Mouse (Mus musculus) forebrain, embryonic 14.5 days (tissue): ENCODE measurements around the gene Enpp6. TPM values are rescaled to one million over a fixed set of nuclear protein-coding genes. Genes with fewer than 3 reads are reported as not detected.

Source experiments
- ATAC-seq: fragments of 200-750 bp; cut with Nextera tagmentation; 2 replicates; pipeline ENCODE4 v1.8.0; 2017; ENCODE audit warnings: mild to moderate bottlenecking, moderate library complexity
- DNase-seq: peaks from one replicate; pipeline ENCODE4 v3.0.0-alpha.2; 2015; ENCODE audit warnings: low spot score
- H3K27ac ChIP-seq: fragments of 300-500 bp; sonication (generic); 2 replicates; pipeline ENCODE4 v1.5.1; 2014; ENCODE audit warnings: low read depth, mild to moderate bottlenecking, control low read depth, low read length, moderate library complexity
- H3K27me3 ChIP-seq: fragments of 300-500 bp; sonication (generic); replicated peaks from 2 replicates; pipeline ENCODE4 v1.6.1; 2014; ENCODE audit warnings: low read length, control low read depth, mixed read lengths; ENCODE audit not compliant: control insufficient read depth, insufficient read depth
- H3K36me3 ChIP-seq: fragments of 300-500 bp; sonication (generic); 2 replicates; pipeline ENCODE4 v1.6.1; 2014; ENCODE audit warnings: low read length, control low read depth; ENCODE audit not compliant: control insufficient read depth, insufficient read depth
- H3K4me1 ChIP-seq: fragments of 300-500 bp; sonication (generic); 2 replicates; pipeline ENCODE4 v1.6.1; 2014; ENCODE audit warnings: antibody characterized with exemption, low read length, control low read depth; ENCODE audit not compliant: control insufficient read depth, insufficient read depth
- H3K4me2 ChIP-seq: fragments of 300-500 bp; sonication (generic); 2 replicates; pipeline ENCODE4 v1.6.1; 2014; ENCODE audit warnings: mild to moderate bottlenecking, control low read depth, low read length
- H3K4me3 ChIP-seq: fragments of 300-500 bp; sonication (generic); 2 replicates; pipeline ENCODE4 v1.5.1; 2014; ENCODE audit warnings: low read depth, low read length, control low read depth
- H3K9ac ChIP-seq: fragments of 300-500 bp; sonication (generic); 2 replicates; pipeline ENCODE4 v1.6.1; 2014; ENCODE audit warnings: mild to moderate bottlenecking, low read length, control low read depth, moderate library complexity
- H3K9me3 ChIP-seq: fragments of 300-500 bp; sonication (generic); replicated peaks from 2 replicates; pipeline ENCODE4 v1.6.1; 2016; ENCODE audit warnings: low read length, control low read depth, mixed read lengths; ENCODE audit not compliant: control insufficient read depth
- WGBS: fragments of 180-500 bp; shearing (Covaris S2); extraction: QIAGEN DNeasy Blood & Tissue Kit; methylation state at CpG from one replicate; pipeline ENCODE4 v1.1.7; 2014; 5-methylcytosine and 5-hydroxymethylcytosine counted together
- polyA plus RNA-seq: library from polyadenylated mRNA; unstranded; fragments of >200 nt; fragmentation: Nextera tagmentation; extraction: Ambion mirVana; gene quantifications from 2 replicates; pipeline ENCODE4 v1.2.1, GENCODE M21; 2014

Gene Enpp6
- polyA plus RNA-seq, 1 experiment from 2014 or later, result not detected

GRCm38 (mm10) chr8:46984647-46985046 is 2.0 kb upstream of the Enpp6 start:
- Histone ChIP-seq H3K27ac (no peak overlapping the region), H3K4me1 (no peaks in the 10 kb centered on the region), H3K36me3 (no peaks in the 10 kb centered on the region), H3K9ac (no peak overlapping the region), H3K4me3 (no peak overlapping the region), H3K4me2 (no peak overlapping the region), H3K27me3 (no peaks in the 10 kb centered on the region), H3K9me3 (no peaks in the 10 kb centered on the region)
- ATAC-seq (no peak), DNase-seq (no peak)
- 84% methylated on average over 11 of the region's 11 CpGs for WGBS

- no peak overlapping the region for H3K9ac ChIP-seq
- peak; percentile 4 for DNase-seq
Observed at GRCm38 (mm10) chr8:46988366-46988765, 1.7 kb downstream of the Enpp6 start.

GRCm38 (mm10) chr8:46991081-46991480 is 4.4 kb downstream of the Enpp6 start:
- H3K27ac ChIP-seq, result no peak overlapping the region
- H3K27me3 ChIP-seq, result no peaks in the 10 kb centered on the region
- ATAC-seq (no peak), DNase-seq (no peak)
- H3K4me1 ChIP-seq, result no peaks in the 10 kb centered on the region
- 73% methylated on average over 5 of the region's 5 CpGs for WGBS
- H3K4me2 ChIP-seq, result no peak overlapping the region
- no peaks in the 10 kb centered on the region for H3K9me3 ChIP-seq
- no peaks in the 10 kb centered on the region for H3K36me3 ChIP-seq
- H3K4me3 ChIP-seq, result no peak overlapping the region
- H3K9ac ChIP-seq, result no peak overlapping the region

More at GRCm38 (mm10) chr8:46988366-46988765, 1.7 kb downstream of the Enpp6 start:
- H3K4me1 ChIP-seq, result no peaks in the 10 kb centered on the region
- no peak for ATAC-seq
- H3K27me3 ChIP-seq, result no peaks in the 10 kb centered on the region
- H3K27ac ChIP-seq, result no peak overlapping the region
- 36% methylated on average over 6 of the region's 6 CpGs for WGBS
- no peaks in the 10 kb centered on the region for H3K36me3 ChIP-seq
- H3K4me2 ChIP-seq, result no peak overlapping the region
- no peaks in the 10 kb centered on the region for H3K9me3 ChIP-seq
- H3K4me3 ChIP-seq, result no peak overlapping the region

GRCm38 (mm10) chr8:46992579-46992978 is 5.9 kb downstream of the Enpp6 start:
- H3K4me1 ChIP-seq, result no peaks in the 10 kb centered on the region
- H3K9me3 ChIP-seq, result no peaks in the 10 kb centered on the region
- H3K4me3 ChIP-seq, result no peak overlapping the region
- 95% methylated on average over 9 of the region's 9 CpGs for WGBS
- no peak overlapping the region for H3K27ac ChIP-seq
- DNase-seq (no peak), ATAC-seq (no peak)
- H3K9ac ChIP-seq, result no peak overlapping the region
- H3K36me3 ChIP-seq, result no peaks in the 10 kb centered on the region
- H3K27me3 ChIP-seq, result no peaks in the 10 kb centered on the region
- no peak overlapping the region for H3K4me2 ChIP-seq

- no peak for DNase-seq
- H3K27me3 ChIP-seq, result no peaks in the 10 kb centered on the region
- H3K4me3 ChIP-seq, result no peak overlapping the region
- H3K36me3 ChIP-seq, result no peaks in the 10 kb centered on the region
- no peak for ATAC-seq
- no peak overlapping the region for H3K27ac ChIP-seq
- H3K9ac ChIP-seq, result no peak overlapping the region
- H3K9me3 ChIP-seq, result no peaks in the 10 kb centered on the region
- H3K4me2 ChIP-seq, result no peak overlapping the region
- 76% methylated on average over 9 of the region's 9 CpGs for WGBS
- no peaks in the 10 kb centered on the region for H3K4me1 ChIP-seq
Observed at GRCm38 (mm10) chr8:46995931-46996664, 9.4 kb downstream of the Enpp6 start.

- Histone ChIP-seq H3K4me2 (no peak overlapping the region), H3K9me3 (no peaks in the 10 kb centered on the region), H3K9ac (no peak overlapping the region), H3K4me1 (no peaks in the 10 kb centered on the region), H3K27me3 (no peaks in the 10 kb centered on the region), H3K36me3 (no peaks in the 10 kb centered on the region), H3K4me3 (no peak overlapping the region), H3K27ac (no peak overlapping the region)
- DNase-seq (no peak), ATAC-seq (no peak)
- 62% methylated on average over 5 of the region's 5 CpGs for WGBS
Observed at GRCm38 (mm10) chr8:47005676-47006075, 19.0 kb downstream of the Enpp6 start.

GRCm38 (mm10) chr8:47006785-47007184 is 20.1 kb downstream of the Enpp6 start:
- 78% methylated on average over 9 of the region's 9 CpGs for whole genome bisulfite sequencing
- no peak overlapping the region for H3K4me2 ChIP-seq
- H3K27me3 ChIP-seq, result no peaks in the 10 kb centered on the region
- DNase-seq (no peak), ATAC-seq (no peak)
- no peak overlapping the region for H3K4me3 ChIP-seq
- no peaks in the 10 kb centered on the region for H3K9me3 ChIP-seq
- no peak overlapping the region for H3K27ac ChIP-seq
- H3K36me3 ChIP-seq, result no peaks in the 10 kb centered on the region
- no peak overlapping the region for H3K9ac ChIP-seq
- no peaks in the 10 kb centered on the region for H3K4me1 ChIP-seq

- 91% methylated on average over 13 of the region's 13 CpGs for WGBS
- H3K4me2 ChIP-seq, result no peak overlapping the region
- H3K4me3 ChIP-seq, result no peak overlapping the region
- H3K9ac ChIP-seq, result no peak overlapping the region
- H3K27me3 ChIP-seq, result no peaks in the 10 kb centered on the region
- H3K9me3 ChIP-seq, result no peaks in the 10 kb centered on the region
- no peaks in the 10 kb centered on the region for H3K36me3 ChIP-seq
- no peaks in the 10 kb centered on the region for H3K4me1 ChIP-seq
- ATAC-seq (no peak), DNase-seq (no peak)
- no peak overlapping the region for H3K27ac ChIP-seq
Observed at GRCm38 (mm10) chr8:47008220-47008773, 21.6 kb downstream of the Enpp6 start.

GRCm38 (mm10) chr8:47016268-47016946 is 29.7 kb downstream of the Enpp6 start:
- no peaks in the 10 kb centered on the region for H3K4me1 ChIP-seq
- H3K27me3 ChIP-seq, result no peaks in the 10 kb centered on the region
- DNase-seq, result peak; percentile 91
- 34% methylated on average over 13 of the region's 13 CpGs for WGBS
- no peak overlapping the region for H3K27ac ChIP-seq
- H3K4me3 ChIP-seq, result no peak overlapping the region
- no peaks in the 10 kb centered on the region for H3K36me3 ChIP-seq
- peak; percentile 93 for ATAC-seq
- no peaks in the 10 kb centered on the region for H3K9me3 ChIP-seq
- H3K4me2 ChIP-seq, result no peak overlapping the region
- H3K9ac ChIP-seq, result no peak overlapping the region
